Mouse (Mus musculus) heart, embryonic 13.5 days (tissue): ENCODE measurements around the gene Ift46. TPM values are rescaled to one million over a fixed set of nuclear protein-coding genes. Genes with fewer than 3 reads are reported as not detected.

Experiments used
- ATAC-seq: fragments of 200-750 bp; cut with Nextera tagmentation; 2 replicates; pipeline ENCODE4 v1.8.0; 2017; ENCODE audit warnings: moderate TSS enrichment; ENCODE audit not compliant: insufficient number of reproducible peaks, low FRiP score, low TSS enrichment; ENCODE audit errors: extremely low read depth
- H3K27ac ChIP-seq: fragments of 300-500 bp; sonication (generic); replicated peaks from 2 replicates; pipeline ENCODE4 v1.5.1; 2015; ENCODE audit warnings: moderate library complexity, mild to moderate bottlenecking, inconsistent platforms
- H3K27me3 ChIP-seq: fragments of 300-500 bp; sonication (generic); replicated peaks from 2 replicates; pipeline ENCODE4 v1.6.1; 2015; ENCODE audit warnings: mild to moderate bottlenecking, inconsistent platforms
- H3K36me3 ChIP-seq: fragments of 300-500 bp; sonication (generic); 2 replicates; pipeline ENCODE4 v1.6.1; 2015; ENCODE audit warnings: mild to moderate bottlenecking, inconsistent platforms
- H3K4me1 ChIP-seq: fragments of 300-500 bp; sonication (generic); 2 replicates; pipeline ENCODE4 v1.6.1; 2015; ENCODE audit warnings: inconsistent platforms
- H3K4me2 ChIP-seq: fragments of 300-500 bp; sonication (generic); 2 replicates; pipeline ENCODE4 v1.6.1; 2015; ENCODE audit warnings: inconsistent platforms, mild to moderate bottlenecking, moderate library complexity
- H3K4me3 ChIP-seq: fragments of 300-500 bp; sonication (generic); 2 replicates; pipeline ENCODE4 v1.5.1; 2015; ENCODE audit warnings: moderate library complexity, mild to moderate bottlenecking, inconsistent platforms
- H3K9ac ChIP-seq: fragments of 300-500 bp; sonication (generic); 2 replicates; pipeline ENCODE4 v1.6.1; 2015; ENCODE audit warnings: inconsistent platforms, mild to moderate bottlenecking, moderate library complexity
- H3K9me3 ChIP-seq: fragments of 300-500 bp; sonication (generic); 2 replicates; pipeline ENCODE4 v1.6.1; 2016; ENCODE audit warnings: inconsistent platforms
- WGBS: fragments of 180-500 bp; shearing (Covaris S2); methylation state at CpG from one replicate; pipeline ENCODE4 v1.1.7; 2015; ENCODE audit warnings: mixed read lengths; 5-methylcytosine and 5-hydroxymethylcytosine counted together
- polyA plus RNA-seq: library from polyadenylated mRNA; unstranded; fragments of >200 nt; fragmentation: Nextera tagmentation; extraction: Ambion mirVana; gene quantifications from 2 replicates; pipeline ENCODE4 v1.2.1, GENCODE M21; 2015

The Ift46 gene
- polyA plus RNA-seq, 1 experiment from 2014 or later, result 65.7 TPM

GRCm38 (mm10) chr9:44724665-44725064 is 43.0 kb upstream of the Ift46 start:
- peak overlapping the region; percentile 62 for H3K9ac ChIP-seq
- peaks cover 73% of the 10 kb centered on the region for H3K4me1 ChIP-seq
- H3K36me3 ChIP-seq, result peaks cover 10% of the 10 kb centered on the region; the same call in 1 of the 2 replicates
- ATAC-seq, result no peak
- no peak overlapping the region for H3K4me2 ChIP-seq
- no peaks in the 10 kb centered on the region for H3K9me3 ChIP-seq
- WGBS, result 59% methylated on average over 2 of the region's 2 CpGs
- no peaks in the 10 kb centered on the region for H3K27me3 ChIP-seq
- H3K4me3 ChIP-seq, result no peak overlapping the region
- peak overlapping the region; percentile 80; the same call in 1 of the 2 replicates for H3K27ac ChIP-seq

GRCm38 (mm10) chr9:44726431-44727146 is 41.1 kb upstream of the Ift46 start:
- H3K9ac ChIP-seq, result peak overlapping the region; percentile 55; the same call in 1 of the 2 replicates
- H3K4me1 ChIP-seq, result peaks cover 59% of the 10 kb centered on the region
- peaks cover 10% of the 10 kb centered on the region; the same call in 1 of the 2 replicates for H3K36me3 ChIP-seq
- WGBS, result 35% methylated on average over 10 of the region's 10 CpGs
- no peak overlapping the region for H3K4me3 ChIP-seq
- H3K27ac ChIP-seq, result 0 out of 2 replicates have a peak overlapping the region, but pooled peaks have one; percentile 1
- no peak for ATAC-seq
- H3K27me3 ChIP-seq, result no peaks in the 10 kb centered on the region
- H3K4me2 ChIP-seq, result peak overlapping the region; percentile 11; the same call in 1 of the 2 replicates
- no peaks in the 10 kb centered on the region for H3K9me3 ChIP-seq

GRCm38 (mm10) chr9:44727441-44727840 is 40.3 kb upstream of the Ift46 start:
- Histone ChIP-seq H3K9ac (no peak overlapping the region), H3K27me3 (no peaks in the 10 kb centered on the region), H3K36me3 (peaks cover 10% of the 10 kb centered on the region; the same call in 1 of the 2 replicates), H3K4me2 (no peak overlapping the region), H3K4me3 (no peak overlapping the region), H3K4me1 (peaks cover 55% of the 10 kb centered on the region), H3K9me3 (no peaks in the 10 kb centered on the region), H3K27ac (no peak overlapping the region)
- 72% methylated on average over 5 of the region's 5 CpGs for WGBS
- ATAC-seq, result no peak

GRCm38 (mm10) chr9:44732130-44732549 is 35.6 kb upstream of the Ift46 start:
- Histone ChIP-seq H3K36me3 (no peaks in the 10 kb centered on the region), H3K27me3 (peaks cover 4% of the 10 kb centered on the region), H3K27ac (peak overlapping the region; percentile 77; the same call in 1 of the 2 replicates), H3K9ac (peak overlapping the region; percentile 24; the same call in 1 of the 2 replicates), H3K4me2 (peak overlapping the region; percentile 99), H3K4me1 (peaks cover 38% of the 10 kb centered on the region), H3K9me3 (no peaks in the 10 kb centered on the region), H3K4me3 (no peak overlapping the region)
- WGBS, result 42% methylated on average over 5 of the region's 5 CpGs
- ATAC-seq, result no peak

GRCm38 (mm10) chr9:44732921-44733530 is 34.7 kb upstream of the Ift46 start:
- no peak for ATAC-seq
- peak overlapping the region; percentile 99 for H3K4me2 ChIP-seq

GRCm38 (mm10) chr9:44733671-44734523 is 33.8 kb upstream of the Ift46 start:
- ATAC-seq, result no peak
- Histone ChIP-seq H3K4me3 (peak overlapping the region; percentile 73), H3K27me3 (peaks cover 4% of the 10 kb centered on the region), H3K9ac (peak overlapping the region; percentile 85), H3K4me2 (peak overlapping the region; percentile 99), H3K27ac (peak overlapping the region; percentile 77), H3K9me3 (no peaks in the 10 kb centered on the region), H3K36me3 (no peaks in the 10 kb centered on the region), H3K4me1 (peaks cover 42% of the 10 kb centered on the region)
- WGBS, result 1% methylated on average over 79 of the region's 79 CpGs

More at GRCm38 (mm10) chr9:44732921-44733530, 34.7 kb upstream of the Ift46 start:
- no peaks in the 10 kb centered on the region for H3K9me3 ChIP-seq
- H3K4me3 ChIP-seq, result peak overlapping the region; percentile 73
- peak overlapping the region; percentile 85 for H3K9ac ChIP-seq
- H3K27ac ChIP-seq, result peak overlapping the region; percentile 77
- WGBS, result 45% methylated on average over 12 of the region's 12 CpGs
- H3K36me3 ChIP-seq, result no peaks in the 10 kb centered on the region
- peaks cover 4% of the 10 kb centered on the region for H3K27me3 ChIP-seq
- H3K4me1 ChIP-seq, result peaks cover 42% of the 10 kb centered on the region

GRCm38 (mm10) chr9:44734524-44735494 is 32.9 kb upstream of the Ift46 start, which contains the start of gene Phldb1:
Phldb1 (minus strand) TSS chr9:44735198.
- H3K4me2 ChIP-seq, result peak within 1 kb of the TSS; percentile 99
- 0 out of 2 replicates have a peak, but pooled peaks have one; percentile 12 for ATAC-seq
- peak within 1 kb of the TSS; percentile 85 for H3K9ac ChIP-seq
- H3K27me3 ChIP-seq, result peaks cover 4% of the 10 kb centered on the region
- H3K36me3 ChIP-seq, result no peaks in the 10 kb centered on the region
- H3K9me3 ChIP-seq, result no peaks in the 10 kb centered on the region
- peak within 1 kb of the TSS; percentile 73 for H3K4me3 ChIP-seq
- WGBS, result under 1% methylated on average over 45 of the region's 47 CpGs
- peaks cover 42% of the 10 kb centered on the region for H3K4me1 ChIP-seq
- H3K27ac ChIP-seq, result peak within 1 kb of the TSS; percentile 77

- Histone ChIP-seq H3K4me2 (no peak overlapping the region), H3K27me3 (peaks cover 4% of the 10 kb centered on the region), H3K9me3 (no peaks in the 10 kb centered on the region), H3K36me3 (peaks cover 2% of the 10 kb centered on the region; the same call in 1 of the 2 replicates), H3K4me1 (peaks cover 42% of the 10 kb centered on the region), H3K9ac (no peak overlapping the region), H3K4me3 (no peak overlapping the region), H3K27ac (no peak overlapping the region)
- 76% methylated on average over 6 of the region's 6 CpGs for WGBS
- ATAC-seq, result no peak
Measured at GRCm38 (mm10) chr9:44735886-44736285, 31.8 kb upstream of the Ift46 start.

GRCm38 (mm10) chr9:44736301-44736700 is 31.4 kb upstream of the Ift46 start:
- H3K4me3 ChIP-seq, result no peak overlapping the region
- H3K27ac ChIP-seq, result no peak overlapping the region
- H3K4me2 ChIP-seq, result no peak overlapping the region
- 63% methylated on average over 2 of the region's 2 CpGs for WGBS
- peaks cover 42% of the 10 kb centered on the region for H3K4me1 ChIP-seq
- H3K36me3 ChIP-seq, result peaks cover 6% of the 10 kb centered on the region
- no peak for ATAC-seq
- H3K27me3 ChIP-seq, result peaks cover 4% of the 10 kb centered on the region
- H3K9me3 ChIP-seq, result no peaks in the 10 kb centered on the region
- no peak overlapping the region for H3K9ac ChIP-seq
